Mouse (Mus musculus) gonadal fat pad, adult 2 months (tissue): Measurements from ENCODE around the gene Cog2. TPM values are rescaled to one million over a fixed set of nuclear protein-coding genes. Genes with fewer than 3 reads are reported as not detected.

Experiments
- DNase-seq: peaks from one replicate; pipeline ENCODE4 v3.0.0-alpha.2; 2012; ENCODE audit warnings: low read depth
- polyA plus RNA-seq: library from polyadenylated mRNA; depleted of rRNA; stranded (reverse); fragments of >200 nt; gene quantifications from 2 replicates; pipeline ENCODE4 v1.2.3, GENCODE M21; 2012

Gene Cog2
- polyA plus RNA-seq, 1 experiment: 27.6 TPM

DNA sequence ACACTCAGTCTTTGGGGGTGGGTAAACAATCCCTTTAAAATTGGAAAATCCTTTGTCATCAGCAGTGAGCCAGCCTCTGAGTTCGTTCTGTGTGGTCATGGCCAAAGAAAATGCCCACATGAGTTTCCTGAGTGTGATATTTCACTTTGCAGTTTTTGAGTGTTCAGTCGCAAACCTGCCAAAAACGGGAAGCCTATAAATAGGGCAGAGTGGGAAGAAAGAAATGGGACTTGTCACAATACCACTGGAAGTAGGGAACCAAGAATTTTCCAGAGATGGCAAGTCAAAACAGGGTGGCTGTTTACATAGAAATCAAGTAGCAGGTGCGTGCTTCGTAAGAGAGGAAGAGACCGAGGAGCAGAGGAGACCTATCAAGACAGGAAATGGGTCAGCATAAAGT is 4.0 kb upstream of the Cog2 start:
- DNase-seq: no peak

DNA sequence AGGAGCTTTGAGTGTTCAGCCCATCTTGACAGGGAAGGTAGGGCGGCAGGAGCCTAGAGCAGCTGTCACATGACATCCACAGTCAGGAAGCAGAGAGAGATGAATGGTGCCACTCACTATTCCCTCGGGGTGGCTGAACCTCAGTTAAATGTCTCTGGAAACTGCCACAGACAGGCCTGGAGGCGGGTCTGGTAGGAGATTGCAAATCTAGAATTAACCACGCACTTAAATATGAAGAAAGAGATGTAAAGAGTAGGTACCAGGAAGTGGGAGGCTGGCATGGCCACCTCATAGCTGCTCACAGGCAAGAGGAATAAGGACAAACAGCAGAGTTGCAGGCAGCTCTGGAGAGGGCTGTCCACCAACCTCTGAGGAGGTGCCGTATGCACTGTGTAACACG is 3.4 kb upstream of the Cog2 start:
- DNase-seq: no peak

DNA sequence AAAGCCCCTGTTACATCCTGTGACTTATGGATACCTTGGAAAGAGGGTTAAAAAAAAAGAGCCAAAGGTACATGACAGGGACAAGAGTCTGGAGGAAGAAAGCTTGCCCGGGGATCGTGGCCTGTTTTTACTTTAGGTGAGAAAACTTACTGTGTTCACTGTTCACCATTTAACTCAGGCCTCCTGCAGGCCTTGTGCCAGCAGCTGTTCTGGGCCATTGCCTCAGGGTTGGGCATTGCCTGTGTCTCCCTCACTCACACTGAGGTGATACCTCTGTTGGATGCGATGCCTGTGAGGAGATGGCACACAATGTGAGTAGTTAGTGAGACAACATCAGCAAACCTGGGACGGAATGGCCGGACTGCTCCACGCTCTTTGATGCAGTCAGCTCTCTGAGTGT is 1.4 kb downstream of the Cog2 start:
- DNase-seq: no peak

DNA sequence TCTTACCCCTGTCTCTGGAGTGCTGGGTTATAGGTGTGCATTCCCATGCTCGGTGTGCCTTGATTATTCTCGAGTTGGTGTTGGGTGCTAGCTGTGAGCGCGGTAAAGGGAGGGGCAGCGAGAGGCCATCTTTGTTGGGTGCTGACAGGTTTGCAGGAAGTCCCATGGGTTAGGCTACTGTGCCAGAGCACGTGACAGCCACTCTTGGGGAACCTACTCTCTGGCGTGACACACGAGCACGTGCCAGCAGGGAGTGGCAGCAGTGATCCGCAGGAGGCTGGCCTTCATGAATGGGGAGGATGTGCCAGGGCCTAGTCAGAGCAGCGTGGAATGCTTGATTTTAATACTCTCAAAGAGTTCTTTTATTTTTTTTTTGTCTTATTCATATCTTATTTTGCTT is 5.7 kb downstream of the Cog2 start:
- no peak for DNase-seq

DNA sequence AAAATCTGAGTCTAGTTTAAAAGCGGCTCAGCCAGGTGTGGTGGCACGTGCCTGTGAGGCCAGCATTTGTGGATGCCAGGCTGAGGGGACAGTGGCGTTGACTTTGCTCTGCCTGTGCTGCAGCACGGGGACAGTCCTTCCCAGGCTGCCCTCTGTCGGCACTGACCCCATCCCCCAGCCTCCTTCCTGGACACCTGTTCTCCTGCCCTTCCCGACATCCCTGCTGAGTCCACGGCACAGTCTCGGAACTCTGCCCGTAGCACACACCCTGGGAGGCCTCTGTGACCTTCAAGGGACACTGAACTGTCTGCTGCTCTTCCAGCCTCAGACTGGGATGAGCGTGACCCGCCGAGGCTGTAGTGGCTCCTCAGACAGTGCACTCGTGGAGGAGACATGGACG is 9.5 kb downstream of the Cog2 start:
- DNase-seq: no peak

DNA sequence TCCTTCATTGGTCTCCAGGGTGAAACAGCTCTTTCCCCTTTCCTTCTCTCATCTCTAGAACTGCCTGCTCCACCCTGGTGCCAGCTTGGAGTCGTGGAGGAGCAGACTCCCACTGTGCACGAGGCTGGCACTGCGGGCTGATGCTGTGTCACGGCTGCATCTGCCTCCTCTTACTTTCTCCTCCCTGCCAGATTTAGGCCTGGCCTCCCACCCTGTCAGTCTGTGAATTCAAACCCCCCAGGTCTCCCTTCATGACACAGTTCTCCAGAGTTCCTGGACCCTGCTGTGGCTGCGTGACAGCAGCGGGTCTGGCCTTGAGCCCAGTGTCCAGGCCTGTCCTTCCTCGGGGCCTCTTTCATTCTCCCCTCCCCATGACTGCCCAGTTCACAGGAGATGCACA is 10.0 kb downstream of the Cog2 start:
- DNase-seq: no peak

DNA sequence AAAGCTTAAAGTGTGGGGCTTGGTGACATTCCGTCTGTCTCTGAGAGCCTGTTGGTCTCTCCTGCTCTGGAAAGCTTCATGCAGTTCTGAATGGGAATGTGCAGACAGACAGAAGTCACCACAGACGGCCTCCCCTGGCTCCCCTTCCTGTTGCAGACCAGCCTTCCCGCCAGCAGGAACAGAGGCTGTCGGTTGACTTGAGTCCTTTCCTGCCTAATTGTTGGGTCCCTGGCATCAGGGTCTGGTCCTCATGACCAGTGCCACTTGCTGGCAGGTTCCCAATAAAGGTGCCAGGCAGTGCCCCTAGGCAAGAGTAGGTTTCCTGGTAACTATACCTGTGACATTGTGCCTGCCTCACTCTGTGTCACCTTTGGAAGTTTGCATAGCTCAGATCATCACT is 10.4 kb downstream of the Cog2 start:
- DNase-seq: no peak

DNA sequence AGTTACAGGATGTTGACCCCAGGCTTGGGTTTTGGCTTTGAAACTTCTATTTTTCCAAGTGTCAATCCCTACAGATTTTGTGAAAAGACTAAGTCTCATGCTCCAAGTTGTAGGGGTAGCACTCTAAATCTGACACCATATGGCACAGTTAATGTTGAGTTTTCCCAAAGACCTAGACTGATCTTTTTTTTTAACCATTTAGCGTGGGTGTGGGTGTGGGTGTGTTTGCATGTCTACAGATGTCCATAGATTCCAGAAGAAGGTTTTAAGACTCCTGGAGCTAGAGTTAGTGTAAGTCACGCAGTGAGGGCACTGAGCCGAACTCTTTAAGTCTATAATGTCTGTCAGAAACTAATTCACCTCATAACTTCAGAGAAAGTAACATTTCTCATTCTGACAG is 12.1 kb downstream of the Cog2 start:
- DNase-seq: no peak

DNA sequence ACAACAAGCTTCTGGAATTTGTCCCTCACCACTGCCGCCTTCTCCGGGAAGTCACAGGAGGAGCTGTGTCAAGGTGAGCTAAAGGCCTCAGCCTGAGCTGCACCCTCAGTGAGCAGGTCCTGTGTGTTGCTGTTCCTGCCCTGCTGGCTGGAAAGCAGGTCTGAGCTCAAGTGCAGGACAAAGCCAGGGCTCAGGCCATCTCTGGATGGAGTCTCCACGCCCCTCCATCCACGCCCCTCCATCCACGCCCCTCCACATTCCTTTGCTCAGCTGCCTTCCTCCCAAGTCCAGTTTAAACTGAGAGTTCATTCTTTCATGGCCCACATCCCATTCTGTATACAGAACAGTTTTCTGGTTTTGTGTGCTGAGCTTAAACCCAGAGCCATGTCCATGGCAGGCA is 14.9 kb downstream of the Cog2 start:
- DNase-seq: no peak

DNA sequence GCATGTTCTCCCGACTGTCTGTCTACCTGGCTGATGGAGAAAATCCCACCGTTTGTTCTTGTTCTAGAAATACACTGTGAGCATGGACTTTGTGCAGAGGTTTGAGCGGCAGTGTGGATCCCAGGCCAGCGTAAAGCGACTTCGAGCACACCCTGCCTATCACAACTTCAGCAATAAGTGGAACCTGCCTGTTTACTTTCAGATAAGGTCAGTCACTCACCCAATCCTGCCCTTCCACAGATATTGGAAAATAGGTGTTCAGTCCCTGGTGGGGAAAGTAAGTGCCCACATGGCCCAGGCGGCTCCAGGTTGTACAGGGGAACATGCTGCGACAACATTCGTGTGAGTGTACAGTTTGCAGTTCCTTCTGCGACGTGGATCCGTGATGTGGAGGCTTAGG is 20.3 kb downstream of the Cog2 start:
- DNase-seq: no peak

DNA sequence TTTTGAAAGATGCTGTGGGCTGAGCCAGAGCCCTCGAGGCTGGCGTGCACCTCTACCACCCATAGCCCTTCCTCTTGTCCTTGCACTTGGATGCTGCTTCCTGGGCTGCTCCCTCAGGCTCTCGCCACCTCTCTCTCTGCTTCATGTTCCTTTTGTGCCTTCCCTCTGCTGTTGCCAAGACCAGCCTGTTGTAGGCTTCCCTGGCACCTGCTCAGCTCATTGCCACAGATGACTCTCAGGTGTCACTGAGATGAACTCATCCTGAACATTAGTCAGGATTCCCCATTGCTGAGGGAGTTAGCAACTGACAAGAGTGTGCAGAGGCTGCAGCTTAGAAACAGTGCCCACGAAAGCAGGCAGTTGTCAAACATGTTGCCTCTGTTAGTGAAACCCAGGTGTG is 21.4 kb downstream of the Cog2 start:
- peak; percentile 24 for DNase-seq

DNA sequence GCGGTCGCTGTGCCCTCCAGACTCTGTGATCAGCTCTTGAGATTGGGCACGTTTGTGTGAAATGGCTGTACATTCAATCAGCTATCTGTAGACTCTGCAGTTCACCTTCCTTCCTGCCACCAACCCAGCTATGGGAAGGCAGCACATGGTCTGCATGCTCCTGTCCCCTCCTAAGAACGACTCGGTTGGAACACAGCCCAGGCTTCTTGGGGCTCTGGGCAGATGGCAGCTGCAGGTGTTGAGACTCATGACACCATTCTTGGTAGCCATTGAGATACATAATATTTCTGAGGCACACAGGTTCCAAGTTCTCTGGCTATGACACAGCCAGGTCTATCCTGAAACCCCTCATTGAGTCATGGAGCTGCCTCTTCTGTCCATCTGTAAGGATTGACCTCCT is 22.7 kb downstream of the Cog2 start:
- no peak for DNase-seq

DNA sequence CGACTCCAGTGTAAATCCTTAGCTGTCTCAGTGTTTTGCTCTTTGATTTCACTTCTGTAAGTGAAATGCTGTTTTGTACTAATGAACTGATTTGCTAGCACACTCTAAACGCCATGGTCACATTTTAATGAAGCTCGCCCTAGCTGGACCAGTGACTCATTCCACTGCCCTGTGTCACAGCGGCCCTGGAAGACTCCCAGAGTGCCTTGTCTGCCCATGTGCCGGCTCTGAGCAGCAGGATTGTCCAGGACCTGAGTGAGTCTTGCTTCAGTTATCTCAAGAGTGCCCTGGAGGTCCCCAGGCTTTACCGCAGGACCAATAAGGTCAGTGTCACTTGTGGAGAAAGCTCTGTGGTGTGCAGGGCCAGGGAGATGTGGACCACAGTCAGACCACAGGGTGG is 25.8 kb downstream of the Cog2 start:
- DNase-seq: no peak

DNA sequence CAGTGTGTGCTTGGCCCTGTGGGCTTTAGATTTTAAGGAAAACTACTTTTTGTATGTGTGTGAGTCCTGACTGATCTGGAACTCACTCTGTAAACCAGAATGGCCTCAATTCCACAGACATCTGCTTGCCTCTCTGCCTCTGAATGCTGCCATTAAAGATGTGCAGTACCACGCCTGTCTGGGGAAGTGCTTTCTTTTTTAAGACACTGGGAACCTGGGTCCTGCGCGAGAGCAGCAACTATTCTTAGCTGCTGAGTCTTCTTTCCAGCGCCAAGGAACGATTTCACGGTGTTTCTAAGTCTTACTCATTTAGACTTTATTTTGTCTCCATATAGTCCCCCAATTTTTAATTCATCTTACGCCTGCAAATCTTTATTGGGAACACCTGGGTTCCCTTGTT is 26.2 kb downstream of the Cog2 start:
- DNase-seq: no peak

DNA sequence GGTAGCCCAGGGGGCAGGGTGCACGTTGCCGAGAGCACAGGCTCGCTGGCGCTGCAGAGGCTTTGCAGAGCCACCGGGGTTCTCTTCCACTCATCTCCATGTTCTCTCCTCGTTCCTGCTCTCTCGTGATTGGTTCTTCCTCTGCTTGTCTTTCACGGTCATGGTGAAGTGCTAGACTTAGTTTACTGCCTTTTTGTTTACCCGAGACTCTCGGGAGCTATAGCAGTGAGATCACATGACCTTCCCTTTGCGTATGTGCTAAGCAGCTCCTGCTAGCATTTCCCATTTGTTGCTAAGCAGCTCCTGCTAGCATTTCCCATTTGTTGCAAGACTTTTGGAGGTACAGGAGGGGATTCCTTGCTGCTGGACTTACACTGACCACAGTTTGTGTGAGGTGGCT is 26.7 kb downstream of the Cog2 start:
- DNase-seq: no peak

DNA sequence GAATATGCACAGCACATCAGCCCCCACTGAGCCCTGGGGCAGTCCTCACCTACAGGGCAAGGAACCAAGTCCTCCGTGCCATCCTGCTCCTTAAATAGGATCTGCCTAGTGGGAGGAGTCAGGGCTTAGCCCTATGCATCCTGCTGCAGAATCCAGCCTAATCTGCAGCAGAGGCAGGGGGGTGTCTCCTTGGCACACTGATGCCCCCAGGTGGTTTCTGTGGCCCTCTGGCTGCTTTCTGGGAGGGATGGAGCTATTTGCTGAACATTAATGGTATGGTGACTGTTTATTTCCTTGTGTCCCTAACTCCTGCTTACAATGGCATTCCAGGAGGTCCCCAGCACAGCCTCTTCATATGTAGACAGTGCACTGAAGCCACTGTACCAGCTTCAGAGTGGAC is 27.6 kb downstream of the Cog2 start:
- DNase-seq: no peak

DNA sequence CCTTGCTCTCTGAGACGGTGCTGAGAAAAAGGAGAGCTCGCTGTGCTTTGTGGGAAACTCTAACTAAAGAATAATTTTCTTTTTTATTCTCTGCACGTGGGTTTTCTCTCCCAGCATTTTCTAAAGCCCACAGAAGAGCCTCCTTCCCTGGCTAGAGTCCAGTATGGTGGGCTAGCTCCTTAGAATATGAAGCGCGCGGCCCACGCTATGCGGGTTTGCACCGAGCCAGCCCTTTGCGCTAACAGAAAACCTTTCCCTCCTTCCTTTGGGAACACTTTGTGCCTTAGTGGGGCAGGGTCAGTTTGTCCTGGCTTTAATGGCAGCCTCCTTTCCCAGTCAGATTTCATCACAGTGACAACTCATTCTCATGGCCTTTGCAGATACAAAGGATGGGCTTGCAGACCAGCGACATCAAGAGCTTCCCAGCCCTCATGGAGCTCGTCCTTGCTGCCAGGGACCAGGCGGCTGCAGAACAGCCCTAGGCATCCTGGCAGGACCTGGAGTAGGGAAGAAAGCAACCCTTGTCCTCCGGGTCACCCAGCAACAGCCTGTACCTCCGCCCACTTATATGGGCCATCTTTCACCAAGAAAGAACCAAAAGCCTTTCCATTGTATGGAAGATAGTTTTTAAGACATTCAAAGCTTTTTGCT is 30.6 kb downstream of the Cog2 start:
- DNase-seq: no peak

DNA sequence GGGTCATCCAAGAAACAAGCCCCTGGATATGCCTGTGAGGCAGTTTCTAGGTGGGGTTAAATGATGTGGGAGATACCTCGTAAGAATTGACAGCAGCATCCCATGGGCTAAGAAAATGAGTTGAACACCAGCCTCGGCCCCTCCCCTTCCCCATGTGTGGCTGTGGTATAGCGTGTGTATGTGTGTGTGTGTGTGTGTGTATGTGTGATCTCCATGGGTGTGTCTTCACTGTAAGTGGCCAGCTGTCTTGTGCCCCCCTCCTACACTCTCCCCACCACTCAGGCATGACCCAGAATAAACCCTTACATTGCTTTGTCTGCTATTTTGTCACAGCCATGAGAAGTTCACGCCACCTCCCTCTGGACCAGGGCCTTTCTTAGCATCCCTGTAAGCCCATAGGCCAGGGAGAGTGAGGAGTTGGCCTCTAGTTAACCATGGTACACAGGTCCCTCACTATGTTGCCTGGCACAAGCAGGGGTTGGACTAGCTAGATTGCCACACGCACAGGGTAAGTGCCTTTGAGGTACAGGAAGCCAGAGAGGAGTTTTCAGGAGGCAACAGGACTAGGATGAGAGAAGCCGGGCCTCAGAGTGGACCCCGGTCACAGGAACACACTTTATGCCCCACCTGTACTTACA is 34.7 kb downstream of the Cog2 start:
- no peak for DNase-seq

DNA sequence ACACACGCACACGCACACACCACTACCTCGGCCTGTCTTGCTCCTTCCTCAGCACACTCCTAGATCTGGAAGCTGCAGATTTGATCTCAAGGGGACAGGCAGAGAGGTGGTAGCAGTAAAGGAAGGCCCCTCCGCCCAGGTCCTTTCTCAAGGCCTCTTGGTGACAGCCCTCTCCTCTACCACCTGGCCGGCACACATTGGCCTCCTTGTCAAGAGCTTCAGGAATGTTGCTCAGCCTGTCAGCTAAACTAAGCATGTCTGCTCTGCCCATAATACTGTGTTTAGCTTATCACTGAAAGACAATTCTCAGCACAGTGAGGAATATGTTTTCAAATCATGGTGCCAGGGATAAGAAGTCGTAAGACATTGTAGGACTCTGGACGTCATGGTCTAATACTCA is 35.6 kb downstream of the Cog2 start:
- no peak for DNase-seq

DNA sequence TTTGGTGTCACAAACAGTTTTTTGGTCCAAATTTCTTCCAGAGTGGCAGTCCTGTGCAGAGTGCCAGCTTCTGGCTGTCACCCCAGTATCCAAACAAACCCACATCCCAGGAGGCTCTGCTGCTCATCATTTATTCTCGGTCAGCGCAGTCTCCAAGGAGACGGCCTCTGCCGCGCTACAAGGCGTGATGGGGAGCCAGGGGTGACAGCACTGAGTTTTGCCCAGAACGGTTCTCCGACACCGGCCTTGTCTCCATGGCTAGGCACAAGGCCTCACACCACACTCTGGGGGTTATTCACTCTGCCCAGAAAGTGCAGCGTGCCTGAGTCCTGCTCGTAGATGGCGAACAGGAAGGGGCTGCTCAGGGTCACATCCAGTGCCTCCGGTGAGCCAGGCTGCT is 36.1 kb downstream of the Cog2 start:
- DNase-seq: no peak

DNA sequence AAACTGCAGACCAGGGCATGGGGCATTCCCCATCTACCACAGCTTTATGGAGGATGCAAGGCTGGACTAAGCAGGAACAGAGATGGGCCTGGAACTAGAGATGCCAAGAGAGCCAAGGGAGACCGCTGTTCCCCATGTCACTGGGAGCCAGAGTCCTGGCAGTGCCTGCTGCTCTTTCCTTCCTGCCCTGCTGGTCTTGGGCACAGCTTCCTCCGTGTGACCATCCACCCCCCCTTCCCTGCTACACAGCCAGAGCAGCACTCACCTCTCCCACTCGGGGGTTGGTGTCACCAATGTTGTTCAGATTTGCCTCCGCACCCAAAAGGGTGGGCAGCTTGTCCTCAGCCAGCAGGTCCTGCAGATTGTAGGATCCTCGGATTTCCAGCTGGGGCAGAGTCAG is 36.9 kb downstream of the Cog2 start:
- DNase-seq: no peak

DNA sequence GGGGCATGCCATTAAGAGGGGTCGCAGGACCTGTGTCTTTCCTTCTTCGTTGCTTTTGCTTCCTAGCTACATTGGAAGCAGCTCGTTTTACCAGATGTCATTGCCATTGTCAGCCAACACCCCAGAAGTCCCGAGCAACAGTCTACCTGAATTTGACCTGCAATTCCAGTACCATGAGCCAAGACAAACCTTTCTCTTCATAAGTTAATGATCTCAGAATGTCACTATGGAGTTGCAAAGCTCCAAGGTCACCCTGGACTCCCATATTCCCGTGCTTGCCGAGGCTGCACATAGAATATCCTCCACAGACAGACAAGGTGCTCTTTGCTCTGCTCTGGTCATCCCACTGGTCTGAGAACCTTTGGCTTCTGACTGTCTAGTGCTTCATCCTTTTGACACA is 46.6 kb downstream of the Cog2 start:
- no peak for DNase-seq

DNA sequence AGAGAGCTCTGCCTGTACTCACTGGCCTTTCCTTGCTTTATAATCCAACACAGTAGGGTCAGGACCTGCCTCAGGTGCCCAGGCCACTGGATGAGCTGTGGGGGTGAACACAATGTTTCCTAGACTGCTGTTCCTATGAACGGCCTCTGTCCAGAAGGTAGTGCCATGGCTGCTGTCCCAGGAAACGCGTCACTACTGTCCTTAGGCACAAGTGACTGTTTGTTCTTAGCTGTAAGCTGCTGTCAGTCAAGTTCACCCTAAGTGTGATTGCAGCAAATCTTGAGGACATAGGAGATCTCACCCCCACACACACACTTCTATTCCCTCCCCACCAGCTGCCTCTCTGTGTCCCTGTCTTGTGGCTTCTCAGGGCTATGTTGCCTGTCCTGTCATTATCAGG is 47.0 kb downstream of the Cog2 start:
- no peak for DNase-seq

DNA sequence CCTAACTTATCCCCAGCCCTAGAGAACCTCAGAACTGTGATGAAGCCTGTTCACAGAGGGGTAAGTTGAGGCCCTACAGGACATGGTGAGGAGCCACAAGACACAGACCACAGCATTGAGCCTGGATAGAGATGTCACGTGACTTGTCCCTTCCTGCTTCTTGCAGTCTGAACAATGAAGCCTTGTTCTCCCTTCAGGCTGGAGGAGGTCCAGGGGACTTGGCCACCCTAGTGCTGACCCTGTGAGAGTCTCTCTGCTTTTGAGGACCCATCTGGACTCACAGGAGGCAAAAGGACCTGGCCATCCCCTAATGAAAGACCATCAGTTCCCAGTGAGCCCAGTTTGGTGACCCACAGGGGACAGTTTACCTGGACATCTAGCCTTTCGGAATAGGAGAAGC is 48.5 kb downstream of the Cog2 start:
- DNase-seq: no peak
